Mouse (Mus musculus): ENCODE measurements around the gene Plekhg1. TPM values are rescaled to one million over a fixed set of nuclear protein-coding genes. Genes with fewer than 3 reads are reported as not detected.

Plekhg1 gene
- polyA plus RNA-seq, 1 experiment from 2014 or later: 15.5 TPM

DNA sequence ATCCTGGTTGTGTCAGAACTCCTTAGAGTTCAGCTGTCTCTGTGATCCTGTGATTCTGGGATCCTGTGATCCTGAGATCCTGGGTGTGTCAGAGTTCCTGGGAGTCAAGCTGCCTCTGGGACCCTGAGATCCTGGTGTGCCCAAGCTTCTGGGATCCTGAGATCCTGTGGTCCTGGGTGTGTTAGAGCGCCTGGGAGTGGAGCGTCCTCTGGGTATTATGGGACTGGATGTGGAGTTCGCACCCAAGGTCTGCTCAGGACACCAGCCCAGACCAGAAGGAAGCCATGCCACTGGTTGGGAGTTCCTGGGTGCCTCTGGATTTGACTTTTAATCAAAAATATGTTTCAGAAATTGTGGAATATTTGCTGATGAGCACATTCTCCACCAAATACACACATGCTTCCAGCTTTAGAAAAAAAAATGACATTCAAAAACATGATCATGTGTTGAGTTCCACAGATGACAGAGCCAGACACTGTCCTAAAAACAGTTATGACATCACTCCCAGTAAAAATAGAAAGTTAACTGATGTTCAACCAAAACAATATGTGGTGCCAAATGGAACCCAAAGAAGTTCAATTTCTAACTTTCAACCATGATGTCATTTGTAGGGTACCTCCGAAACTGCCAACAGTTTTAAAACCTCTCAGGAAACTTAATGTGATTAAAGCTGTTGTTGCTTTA is 137.8 kb downstream of the Plekhg1 start:
- Histone ChIP-seq H3K27ac (no peak overlapping the region), H3K36me3 (peaks cover 7% of the 10 kb centered on the region; the same call in 1 of the 2 replicates), H3K4me1 (no peaks in the 10 kb centered on the region), H3K27me3 (no peaks in the 10 kb centered on the region), H3K9ac (no peak overlapping the region), H3K4me3 (no peak overlapping the region), H3K4me2 (replicated peaks) (no peak overlapping the region), H3K9me3 (replicated peaks) (no peaks in the 10 kb centered on the region)
- WGBS: 94% methylated on average over 4 of the region's 4 CpGs
- ATAC-seq (ENCODE audit: low FRiP score): no peak

DNA sequence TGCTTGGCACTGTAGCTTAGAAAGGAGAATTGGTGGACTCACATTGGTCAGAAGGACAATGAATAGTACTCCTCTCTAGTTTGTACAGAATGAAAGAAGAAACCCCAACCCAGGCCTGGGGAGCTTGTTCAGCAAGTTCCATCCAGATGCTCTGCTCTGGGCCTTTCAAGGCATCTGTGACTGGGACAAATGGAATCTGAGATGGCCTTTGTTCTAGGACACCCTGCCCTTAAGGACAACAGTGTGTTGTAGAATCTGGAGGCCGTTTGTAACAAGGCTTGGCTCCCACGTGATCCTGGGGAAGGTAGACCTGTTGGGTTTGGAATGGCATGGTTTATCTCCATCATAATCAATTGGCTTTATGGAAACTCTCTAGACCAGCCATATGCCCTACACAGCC is 141.0 kb downstream of the Plekhg1 start:
- Histone ChIP-seq H3K27me3 (no peaks in the 10 kb centered on the region), H3K36me3 (no peaks in the 10 kb centered on the region), H3K27ac (no peak overlapping the region), H3K4me3 (no peak overlapping the region), H3K9me3 (replicated peaks) (no peaks in the 10 kb centered on the region), H3K4me2 (replicated peaks) (no peak overlapping the region), H3K4me1 (no peaks in the 10 kb centered on the region), H3K9ac (no peak overlapping the region)
- ATAC-seq (ENCODE audit: low FRiP score): no peak
- 64% methylated on average over 2 of the region's 2 CpGs for WGBS

GRCm38 (mm10) chr10:3888510-3888909 is 148.3 kb downstream of the Plekhg1 start:
- Histone ChIP-seq H3K27me3 (no peaks in the 10 kb centered on the region), H3K4me2 (replicated peaks) (no peak overlapping the region), H3K36me3 (no peaks in the 10 kb centered on the region), H3K4me1 (peaks cover 16% of the 10 kb centered on the region), H3K9ac (no peak overlapping the region), H3K4me3 (no peak overlapping the region), H3K9me3 (replicated peaks) (no peaks in the 10 kb centered on the region), H3K27ac (no peak overlapping the region)
- no peak for ATAC-seq (ENCODE audit: low FRiP score)
- WGBS: 91% methylated on average over 4 of the region's 4 CpGs

DNA sequence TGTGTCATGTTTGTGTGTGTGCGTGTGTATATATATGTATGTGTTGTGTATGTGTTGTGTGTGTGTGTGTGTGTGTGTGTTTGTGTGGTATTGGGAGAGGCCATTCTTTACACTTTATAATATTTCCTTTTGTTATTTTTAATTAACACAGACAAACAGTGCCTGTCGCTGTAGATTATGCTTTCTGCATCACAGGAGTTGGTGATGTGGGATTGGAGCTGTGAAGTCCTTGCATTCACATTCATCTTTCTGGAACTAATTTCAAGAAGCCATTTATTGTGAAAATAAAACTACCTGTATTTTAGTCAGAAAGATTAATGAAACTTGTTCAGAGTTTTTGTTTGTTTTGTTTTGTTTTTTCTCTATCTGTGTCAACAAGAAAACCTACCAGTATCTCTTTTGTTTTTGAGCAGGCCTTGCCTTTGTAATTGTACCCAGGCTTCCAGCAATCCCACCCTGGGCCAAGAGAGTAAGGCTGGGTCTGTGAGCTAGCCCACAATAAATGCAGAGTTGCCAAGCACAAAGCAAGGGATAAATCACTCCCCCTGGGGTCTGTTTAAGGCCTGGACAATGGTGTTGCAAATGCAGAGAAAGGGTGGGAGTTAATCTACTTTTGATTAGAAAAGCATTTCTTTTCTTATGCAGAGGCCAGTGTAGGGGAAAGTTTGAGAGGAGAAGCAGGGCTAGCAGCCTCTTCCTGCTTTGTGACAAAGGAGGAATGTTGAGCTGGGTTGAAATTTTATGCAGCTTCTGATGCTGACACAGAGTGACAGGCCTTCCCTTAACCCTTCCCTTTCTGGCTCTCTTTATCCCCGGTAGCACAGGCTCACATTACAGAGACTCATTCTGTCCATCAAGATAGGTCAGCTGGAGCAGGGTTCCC is 151.5 kb downstream of the Plekhg1 start:
- Histone ChIP-seq H3K27ac (peak overlapping the region; percentile 62; the same call in 1 of the 2 replicates), H3K36me3 (no peaks in the 10 kb centered on the region), H3K9me3 (replicated peaks) (no peaks in the 10 kb centered on the region), H3K4me3 (no peak overlapping the region), H3K9ac (peak overlapping the region; percentile 8; the same call in 1 of the 2 replicates), H3K4me1 (peaks cover 26% of the 10 kb centered on the region), H3K27me3 (no peaks in the 10 kb centered on the region), H3K4me2 (replicated peaks) (no peak overlapping the region)
- WGBS: 34% methylated on average over 3 of the region's 3 CpGs
- ATAC-seq (ENCODE audit: low FRiP score): peak; percentile 78

DNA sequence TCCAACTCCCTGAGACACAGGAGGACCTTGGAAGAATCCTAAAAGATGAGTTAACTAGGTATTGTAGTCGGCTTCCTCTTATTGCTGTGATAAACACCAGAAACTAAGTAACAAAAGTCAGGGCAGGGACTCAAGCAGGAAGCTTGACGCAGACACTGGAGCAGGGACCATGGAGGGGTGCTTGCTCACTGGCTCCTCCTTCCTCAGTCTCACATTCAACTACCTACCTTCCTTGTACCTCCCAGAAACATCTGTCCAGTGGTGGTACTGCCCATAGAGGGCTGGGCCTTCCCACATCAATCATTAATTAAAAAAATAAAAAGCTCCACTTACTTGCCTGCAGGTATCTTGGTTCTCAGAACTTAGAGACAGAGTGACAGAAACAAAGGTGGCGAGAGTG is 152.2 kb downstream of the Plekhg1 start:
- ATAC-seq (ENCODE audit: low FRiP score): 0 out of 2 replicates have a peak, but pooled peaks have one; percentile 33
- peak overlapping the region; percentile 62; the same call in 1 of the 2 replicates for H3K27ac ChIP-seq
- WGBS: 50% methylated on average over 3 of the region's 3 CpGs

DNA sequence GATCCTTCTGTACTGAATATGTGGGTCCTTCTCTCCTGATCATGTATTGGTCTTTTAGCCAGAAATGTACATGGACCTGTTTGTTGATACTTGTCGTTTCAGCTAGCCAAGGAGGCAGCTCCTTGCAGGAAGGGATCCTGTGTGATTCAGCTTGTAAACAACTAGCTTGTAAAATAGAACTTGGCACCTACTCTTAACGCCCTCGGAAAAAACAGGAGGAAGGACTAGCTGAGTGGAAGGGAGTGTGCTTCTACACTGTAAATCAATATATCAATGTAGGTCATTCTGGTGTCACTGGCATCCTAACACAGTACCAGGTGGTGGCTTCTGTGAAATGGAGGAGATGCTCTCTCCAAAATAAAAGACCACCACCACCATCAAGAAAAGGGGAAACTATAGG is 157.9 kb downstream of the Plekhg1 start:
- no peaks in the 10 kb centered on the region for H3K36me3 ChIP-seq
- H3K4me2 ChIP-seq (replicated peaks): no peak overlapping the region
- H3K27me3 ChIP-seq: no peaks in the 10 kb centered on the region
- H3K4me3 ChIP-seq: no peak overlapping the region
- H3K27ac ChIP-seq: no peak overlapping the region
- no peaks in the 10 kb centered on the region for H3K9me3 ChIP-seq (replicated peaks)
- H3K9ac ChIP-seq: no peak overlapping the region
- 78% methylated on average over 3 of the region's 3 CpGs for WGBS
- ATAC-seq (ENCODE audit: low FRiP score): no peak
- H3K4me1 ChIP-seq: peaks cover 10% of the 10 kb centered on the region

More for the DNA sequence above, 152.2 kb downstream of the Plekhg1 start:
- Histone ChIP-seq H3K36me3 (no peaks in the 10 kb centered on the region), H3K4me1 (peaks cover 26% of the 10 kb centered on the region), H3K4me3 (no peak overlapping the region), H3K9me3 (replicated peaks) (no peaks in the 10 kb centered on the region), H3K9ac (no peak overlapping the region), H3K4me2 (replicated peaks) (no peak overlapping the region), H3K27me3 (no peaks in the 10 kb centered on the region)

DNA sequence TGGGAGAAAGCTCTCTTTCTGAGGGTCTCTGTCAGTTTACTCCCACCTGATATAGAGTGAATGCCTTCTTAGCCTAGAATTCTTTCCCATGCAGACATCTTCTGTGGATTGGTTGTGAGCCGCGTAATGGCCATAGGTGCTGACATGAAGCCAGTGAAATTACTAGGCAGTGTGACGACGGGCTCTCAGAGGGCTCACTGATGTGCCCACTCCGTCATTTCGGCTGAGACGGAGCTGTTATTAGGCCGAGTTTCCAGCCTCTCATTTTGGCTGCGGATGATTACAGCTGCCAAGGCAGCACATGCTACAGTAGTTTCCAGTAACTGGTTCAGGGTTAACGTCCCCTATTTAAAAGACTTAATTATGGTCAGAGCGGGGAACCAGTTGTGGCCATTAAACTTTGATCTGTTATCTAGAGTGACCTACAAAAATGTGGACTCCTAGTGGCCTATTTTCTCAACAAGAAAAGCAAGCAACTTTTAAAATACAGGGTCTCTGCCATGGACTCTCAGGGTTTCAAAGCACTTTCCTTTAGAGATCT is 160.3 kb downstream of the Plekhg1 start:
- no peaks in the 10 kb centered on the region for H3K27me3 ChIP-seq
- WGBS: 76% methylated on average over 11 of the region's 11 CpGs
- H3K4me2 ChIP-seq (replicated peaks): no peak overlapping the region
- H3K4me3 ChIP-seq: no peak overlapping the region
- no peaks in the 10 kb centered on the region for H3K9me3 ChIP-seq (replicated peaks)
- H3K36me3 ChIP-seq: no peaks in the 10 kb centered on the region
- no peak overlapping the region for H3K9ac ChIP-seq
- no peaks in the 10 kb centered on the region for H3K4me1 ChIP-seq
- no peak for ATAC-seq (ENCODE audit: low FRiP score)
- H3K27ac ChIP-seq: no peak overlapping the region

DNA sequence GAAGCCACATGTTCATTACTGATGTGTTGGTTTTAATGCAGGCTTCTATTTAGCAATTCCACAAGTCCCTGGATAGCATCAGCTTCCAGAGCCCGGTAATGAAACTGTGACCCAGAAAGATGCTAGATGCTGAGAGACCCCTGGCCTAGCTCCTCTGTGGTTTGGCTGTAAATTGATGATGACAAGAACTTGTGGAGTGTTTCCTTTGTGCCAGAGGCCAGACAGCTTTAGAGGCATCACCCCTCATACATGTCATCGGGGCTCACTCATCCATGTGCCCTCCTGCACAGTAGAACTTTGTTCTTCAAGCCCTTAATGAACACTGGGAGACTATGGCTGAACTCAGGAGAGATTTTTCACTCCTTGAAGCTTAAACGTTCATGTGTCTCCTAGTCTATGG is 165.6 kb downstream of the Plekhg1 start:
- no peak for ATAC-seq (ENCODE audit: low FRiP score)
- Histone ChIP-seq H3K4me1 (no peaks in the 10 kb centered on the region), H3K9me3 (replicated peaks) (no peaks in the 10 kb centered on the region), H3K27ac (no peak overlapping the region), H3K4me2 (replicated peaks) (no peak overlapping the region), H3K4me3 (no peak overlapping the region), H3K9ac (no peak overlapping the region), H3K36me3 (no peaks in the 10 kb centered on the region), H3K27me3 (no peaks in the 10 kb centered on the region)
- WGBS: 89% methylated on average over 3 of the region's 3 CpGs

GRCm38 (mm10) chr10:3914104-3914503 is 173.9 kb downstream of the Plekhg1 start:
- no peak overlapping the region for H3K9ac ChIP-seq
- H3K27ac ChIP-seq: no peak overlapping the region
- WGBS: 77% methylated on average over 5 of the region's 5 CpGs
- H3K27me3 ChIP-seq: no peaks in the 10 kb centered on the region
- no peak overlapping the region for H3K4me2 ChIP-seq (replicated peaks)
- ATAC-seq (ENCODE audit: low FRiP score): no peak
- no peak overlapping the region for H3K4me3 ChIP-seq
- H3K4me1 ChIP-seq: no peaks in the 10 kb centered on the region
- no peaks in the 10 kb centered on the region for H3K36me3 ChIP-seq
- no peaks in the 10 kb centered on the region for H3K9me3 ChIP-seq (replicated peaks)

DNA sequence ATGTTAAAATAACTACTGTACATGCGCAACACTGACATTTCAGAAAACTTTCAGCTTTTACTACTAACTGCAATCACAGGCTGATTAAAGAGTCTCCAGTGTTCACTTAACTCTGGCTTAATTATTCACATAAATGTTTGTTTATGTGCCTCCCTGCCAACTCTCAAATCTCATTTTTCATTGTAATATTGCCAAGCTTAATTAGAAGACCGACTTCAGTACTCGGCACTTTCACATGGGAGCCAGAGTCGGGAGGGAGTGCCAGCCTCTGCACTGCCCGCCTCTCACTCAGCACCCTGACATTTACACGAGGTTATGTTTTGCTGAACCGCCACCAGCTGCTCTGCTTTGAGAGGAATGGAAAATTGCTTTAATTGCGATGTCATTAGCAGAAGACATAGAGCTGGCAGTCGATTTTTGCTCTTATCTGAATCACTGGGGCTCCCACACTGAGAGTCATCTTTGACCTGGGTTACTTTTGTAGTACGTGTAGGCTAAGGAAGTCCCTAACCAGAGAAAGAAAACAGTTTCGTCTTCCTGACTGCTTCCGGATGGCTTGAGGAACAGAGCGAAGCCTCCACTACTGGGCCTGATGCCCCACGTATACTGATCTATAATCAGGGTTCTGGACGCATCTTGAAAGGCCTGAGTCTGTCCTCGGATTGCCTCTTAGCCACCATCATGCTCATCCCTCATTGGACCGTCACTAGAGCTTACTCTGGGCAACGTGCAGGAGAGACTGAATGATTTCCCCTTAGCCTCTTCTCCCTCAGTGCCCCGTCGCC is 180.4 kb downstream of the Plekhg1 start:
- 82% methylated on average over 20 of the region's 20 CpGs for WGBS
- no peak overlapping the region for H3K27ac ChIP-seq
- no peak for ATAC-seq (ENCODE audit: low FRiP score)

GRCm38 (mm10) chr10:3928008-3928545 is 187.9 kb downstream of the Plekhg1 start:
- H3K9ac ChIP-seq: no peak overlapping the region
- H3K4me1 ChIP-seq: no peaks in the 10 kb centered on the region
- no peaks in the 10 kb centered on the region for H3K9me3 ChIP-seq (replicated peaks)
- no peaks in the 10 kb centered on the region for H3K27me3 ChIP-seq
- no peak overlapping the region for H3K27ac ChIP-seq
- no peak for ATAC-seq (ENCODE audit: low FRiP score)
- WGBS: 81% methylated on average over 4 of the region's 4 CpGs
- H3K36me3 ChIP-seq: no peaks in the 10 kb centered on the region
- H3K4me3 ChIP-seq: no peak overlapping the region
- H3K4me2 ChIP-seq (replicated peaks): no peak overlapping the region

More for the DNA sequence above, 180.4 kb downstream of the Plekhg1 start:
- no peak overlapping the region for H3K4me2 ChIP-seq (replicated peaks)
- H3K36me3 ChIP-seq: no peaks in the 10 kb centered on the region
- H3K9ac ChIP-seq: no peak overlapping the region
- no peaks in the 10 kb centered on the region for H3K27me3 ChIP-seq
- H3K4me1 ChIP-seq: no peaks in the 10 kb centered on the region
- H3K9me3 ChIP-seq (replicated peaks): no peaks in the 10 kb centered on the region
- no peak overlapping the region for H3K4me3 ChIP-seq

GRCm38 (mm10) chr10:3931831-3932230 is 191.7 kb downstream of the Plekhg1 start:
- no peak overlapping the region for H3K27ac ChIP-seq
- H3K9ac ChIP-seq: no peak overlapping the region
- H3K9me3 ChIP-seq (replicated peaks): no peaks in the 10 kb centered on the region
- no peak overlapping the region for H3K4me2 ChIP-seq (replicated peaks)
- H3K36me3 ChIP-seq: no peaks in the 10 kb centered on the region
- H3K4me1 ChIP-seq: no peaks in the 10 kb centered on the region
- H3K27me3 ChIP-seq: no peaks in the 10 kb centered on the region
- no peak for ATAC-seq (ENCODE audit: low FRiP score)
- no peak overlapping the region for H3K4me3 ChIP-seq

Measured in hindbrain, embryonic 12.5 days (tissue).